In genomic region chr6:41044753-41045152, GRCm38 (mm10) we compare ENCODE assay signal across 29 mouse cellular contexts. TPM values are rescaled to one million over a fixed set of nuclear protein-coding genes. Genes with fewer than 3 reads are reported as not detected.
DNase-seq lines count a peak whose midpoint lies in the region; ATAC-seq and TF ChIP-seq lines count a peak whose summit lies in the region.
"Had no signal": no experiment of that assay in that cellular context is flagged by ENCODE, and none has a peak within 500 bp of the region (broad histone marks: within the 10 kb centered on the region; RNA-seq: fewer than 3 reads in every experiment).

No protein-coding gene starts in this region.

- TF ChIP-seq EP300 in liver, postnatal 0 days (IDR thresholded peaks at IDR 0.05; ENCODE audit: low read depth) = no peak

- no peaks in the 10 kb centered on the region for H3K36me3 ChIP-seq in liver, postnatal 0 days (replicated peaks; ENCODE audit: insufficient read depth, low read length)
- H3K36me3 ChIP-seq: embryonic facial prominence, embryonic 13.5 days; embryonic facial prominence, embryonic 15.5 days; forebrain, embryonic 10.5 days; forebrain, embryonic 12.5 days; G1E had no signal

- DNase-seq in liver, postnatal 0 days = no peak
- no peak for DNase-seq in liver
- DNase-seq in testis, postnatal 14 days (ENCODE audit: low spot score) = no peak
- no peak for DNase-seq in right cerebral cortex, postnatal 36 days (ENCODE audit: low spot score in 2 of 2)
- DNase-seq: adrenal gland, adult 8-10 months; adrenal gland, postnatal 14 days; adrenal gland, postnatal 36 days; B cell, adult 2 months; cerebellum, adult 11-12 months; cerebellum, adult 2 months; cerebellum, adult 9-10 months; cerebellum, postnatal 10 days; cerebellum, postnatal 25 days; embryo, embryonic 11 days had no signal

- no peak overlapping the region for H3K9ac ChIP-seq in liver, postnatal 0 days (replicated peaks)
- H3K9ac ChIP-seq: embryonic facial prominence, embryonic 13.5 days; embryonic facial prominence, embryonic 15.5 days; forebrain, embryonic 12.5 days had no signal

- TF ChIP-seq CTCF in liver, postnatal 0 days (IDR thresholded peaks at IDR 0.05; ENCODE audit: low read depth) = no peak

- ATAC-seq in liver, postnatal 0 days = 0 out of 2 replicates have a peak, but pooled peaks have one; percentile 41
- ATAC-seq in megakaryocyte, adult 5-6 weeks (ENCODE audit: poor library complexity, severe bottlenecking) = peak; percentile 46
- ATAC-seq: activated CD4-positive, CD25-positive, alpha-beta regulatory T cell, adult 4 months; CD4-positive, CD25-positive, alpha-beta regulatory T cell, adult 4 months; forebrain, embryonic 14.5 days; forebrain, embryonic 16.5 days; Patski had no signal

- no peak overlapping the region for H3K27ac ChIP-seq in liver, postnatal 0 days (ENCODE audit: low read depth)
- H3K27ac ChIP-seq: embryonic facial prominence, embryonic 13.5 days; embryonic facial prominence, embryonic 15.5 days; forebrain, embryonic 10.5 days; forebrain, embryonic 12.5 days had no signal

- no peak overlapping the region for H3K4me2 ChIP-seq in liver, postnatal 0 days (ENCODE audit: low read depth, low read length)
- H3K4me2 ChIP-seq: embryonic facial prominence, embryonic 13.5 days; embryonic facial prominence, embryonic 15.5 days; forebrain, embryonic 12.5 days had no signal

- H3K9me3 ChIP-seq in liver, postnatal 0 days (ENCODE audit: low read length) = no peaks in the 10 kb centered on the region
- H3K9me3 ChIP-seq: embryonic facial prominence, embryonic 13.5 days; embryonic facial prominence, embryonic 15.5 days; forebrain, embryonic 10.5 days; forebrain, embryonic 12.5 days; G1E had no signal

- H3K4me1 ChIP-seq in liver, postnatal 0 days (ENCODE audit: insufficient read depth) = peaks cover 4% of the 10 kb centered on the region; the same call in 1 of the 2 replicates
- H3K4me1 ChIP-seq: embryonic facial prominence, embryonic 13.5 days; embryonic facial prominence, embryonic 15.5 days; forebrain, embryonic 10.5 days; forebrain, embryonic 12.5 days had no signal

- no peaks in the 10 kb centered on the region for H3K27me3 ChIP-seq in liver, postnatal 0 days (ENCODE audit: insufficient read depth, low read length)
- H3K27me3 ChIP-seq: CH12.LX; embryonic facial prominence, embryonic 13.5 days; embryonic facial prominence, embryonic 15.5 days; forebrain, embryonic 12.5 days had no signal

- H3K4me3 ChIP-seq in liver, postnatal 0 days (ENCODE audit: low read depth, low read length) = no peak overlapping the region
- H3K4me3 ChIP-seq: embryonic facial prominence, embryonic 13.5 days; embryonic facial prominence, embryonic 15.5 days; erythroblast, embryonic 14.5 days; forebrain, embryonic 10.5 days; forebrain, embryonic 12.5 days had no signal

- 42% methylated on average over 1 of the region's 1 CpGs for WGBS in liver, postnatal 0 days (ENCODE audit: insufficient replicate concordance)

RNA-seq across cellular contexts. Expression of gene 2210010C04Rik, which starts 9.4 kb away (rescaled TPM):
- 1.1 TPM in 1 of 2 replicates, not detected in the other for polyA plus RNA-seq in liver, postnatal 0 days (2015; fragmentation: Nextera tagmentation; extraction: Ambion mirVana)
- not detected in 2 replicates for total RNA-seq in megakaryocyte, adult 5-6 weeks (2015)
- not detected in 2 replicates for total RNA-seq in megakaryocyte, adult 5-6 weeks (2017)
- total RNA-seq: adrenal gland, adult 18-20 months; adrenal gland, adult 8-10 months; adrenal gland, postnatal 14 days; adrenal gland, postnatal 36 days; CH12.LX; G1E had no signal
- polyA plus RNA-seq: CD4-positive, CD25-positive, alpha-beta regulatory T cell, adult 4 months; cerebellum, adult 2 months; embryonic facial prominence, embryonic 11.5 days; embryonic facial prominence, embryonic 13.5 days; embryonic facial prominence, embryonic 15.5 days; erythroblast, embryonic 14.5 days; forebrain, embryonic 10.5 days; forebrain, embryonic 12.5 days; forebrain, embryonic 14.5 days; forebrain, embryonic 16.5 days; G1E had no signal

RNA-seq across cellular contexts. Expression of gene Gm2663, which starts 45.5 kb away (rescaled TPM):
- polyA plus RNA-seq in liver, postnatal 0 days (2015; fragmentation: Nextera tagmentation; extraction: Ambion mirVana) = 1.1 TPM in 1 of 2 replicates, not detected in the other
- total RNA-seq in megakaryocyte, adult 5-6 weeks (2015) = not detected in 2 replicates
- total RNA-seq in megakaryocyte, adult 5-6 weeks (2017) = not detected in 2 replicates
- total RNA-seq: adrenal gland, adult 18-20 months; adrenal gland, adult 8-10 months; adrenal gland, postnatal 14 days; adrenal gland, postnatal 36 days; CH12.LX; G1E had no signal
- polyA plus RNA-seq: activated CD4-positive, CD25-positive, alpha-beta regulatory T cell, adult 4 months; CD4-positive, CD25-positive, alpha-beta regulatory T cell, adult 4 months; cerebellum, adult 2 months; embryonic facial prominence, embryonic 11.5 days; embryonic facial prominence, embryonic 13.5 days; embryonic facial prominence, embryonic 15.5 days; erythroblast, embryonic 14.5 days; forebrain, embryonic 10.5 days; forebrain, embryonic 12.5 days; forebrain, embryonic 14.5 days; forebrain, embryonic 16.5 days; G1E; Patski had no signal
